Mouse (Mus musculus): Measurements from ENCODE around the gene Lrrc42. TPM values are rescaled to one million over a fixed set of nuclear protein-coding genes. Genes with fewer than 3 reads are reported as not detected.

The Lrrc42 gene
- polyA plus RNA-seq, 1 experiment: not detected

GRCm38 (mm10) chr4:107240196-107240595, 13.1 kb downstream of the Lrrc42 start:
- Histone ChIP-seq H3K27ac (ENCODE audit: insufficient read depth, low read depth, low read length) (no peak overlapping the region), H3K4me1 (ENCODE audit: control insufficient read depth, insufficient read depth, low read length) (no peaks in the 10 kb centered on the region), H3K4me3 (ENCODE audit: insufficient read depth, low read depth, low read length) (no peak overlapping the region)
- WGBS: 96% methylated on average over 6 of the region's 6 CpGs
- TF ChIP-seq POLR2A (IDR thresholded peaks at IDR 0.05; ENCODE audit: insufficient read depth, low read depth, low read length) (no peak), CTCF (IDR thresholded peaks at IDR 0.05; ENCODE audit: insufficient read depth, low read depth, low read length) (no peak)

- no peak overlapping the region for H3K4me3 ChIP-seq (ENCODE audit: insufficient read depth, low read depth, low read length)
- WGBS: 98% methylated on average over 2 of the region's 2 CpGs
- TF ChIP-seq CTCF (IDR thresholded peaks at IDR 0.05; ENCODE audit: insufficient read depth, low read depth, low read length) (no peak), POLR2A (IDR thresholded peaks at IDR 0.05; ENCODE audit: insufficient read depth, low read depth, low read length) (no peak)
- no peak overlapping the region for H3K27ac ChIP-seq (ENCODE audit: insufficient read depth, low read depth, low read length)
- no peaks in the 10 kb centered on the region for H3K4me1 ChIP-seq (ENCODE audit: control insufficient read depth, insufficient read depth, low read length)
Observed at GRCm38 (mm10) chr4:107238253-107238652, 15.1 kb downstream of the Lrrc42 start.

- 66% methylated on average over 3 of the region's 3 CpGs for WGBS
- no peak overlapping the region for H3K27ac ChIP-seq (ENCODE audit: insufficient read depth, low read depth, low read length)
- H3K4me3 ChIP-seq (ENCODE audit: insufficient read depth, low read depth, low read length): no peak overlapping the region
- TF ChIP-seq POLR2A (IDR thresholded peaks at IDR 0.05; ENCODE audit: insufficient read depth, low read depth, low read length): no peak
- no peak for TF ChIP-seq CTCF (IDR thresholded peaks at IDR 0.05; ENCODE audit: insufficient read depth, low read depth, low read length)
- H3K4me1 ChIP-seq (ENCODE audit: control insufficient read depth, insufficient read depth, low read length): no peaks in the 10 kb centered on the region
Observed at GRCm38 (mm10) chr4:107232219-107232618, 21.1 kb downstream of the Lrrc42 start.

- Histone ChIP-seq H3K4me3 (ENCODE audit: insufficient read depth, low read depth, low read length) (no peak overlapping the region), H3K27ac (ENCODE audit: insufficient read depth, low read depth, low read length) (no peak overlapping the region), H3K4me1 (ENCODE audit: control insufficient read depth, insufficient read depth, low read length) (0 out of 2 replicates have a peak, but pooled peaks cover 2% of the 10 kb centered on the region)
- 87% methylated on average over 2 of the region's 2 CpGs for WGBS
- no peak for TF ChIP-seq POLR2A (IDR thresholded peaks at IDR 0.05; ENCODE audit: insufficient read depth, low read depth, low read length)
- TF ChIP-seq CTCF (IDR thresholded peaks at IDR 0.05; ENCODE audit: insufficient read depth, low read depth, low read length): no peak
Observed at GRCm38 (mm10) chr4:107226313-107226712, 27.0 kb downstream of the Lrrc42 start.

DNA sequence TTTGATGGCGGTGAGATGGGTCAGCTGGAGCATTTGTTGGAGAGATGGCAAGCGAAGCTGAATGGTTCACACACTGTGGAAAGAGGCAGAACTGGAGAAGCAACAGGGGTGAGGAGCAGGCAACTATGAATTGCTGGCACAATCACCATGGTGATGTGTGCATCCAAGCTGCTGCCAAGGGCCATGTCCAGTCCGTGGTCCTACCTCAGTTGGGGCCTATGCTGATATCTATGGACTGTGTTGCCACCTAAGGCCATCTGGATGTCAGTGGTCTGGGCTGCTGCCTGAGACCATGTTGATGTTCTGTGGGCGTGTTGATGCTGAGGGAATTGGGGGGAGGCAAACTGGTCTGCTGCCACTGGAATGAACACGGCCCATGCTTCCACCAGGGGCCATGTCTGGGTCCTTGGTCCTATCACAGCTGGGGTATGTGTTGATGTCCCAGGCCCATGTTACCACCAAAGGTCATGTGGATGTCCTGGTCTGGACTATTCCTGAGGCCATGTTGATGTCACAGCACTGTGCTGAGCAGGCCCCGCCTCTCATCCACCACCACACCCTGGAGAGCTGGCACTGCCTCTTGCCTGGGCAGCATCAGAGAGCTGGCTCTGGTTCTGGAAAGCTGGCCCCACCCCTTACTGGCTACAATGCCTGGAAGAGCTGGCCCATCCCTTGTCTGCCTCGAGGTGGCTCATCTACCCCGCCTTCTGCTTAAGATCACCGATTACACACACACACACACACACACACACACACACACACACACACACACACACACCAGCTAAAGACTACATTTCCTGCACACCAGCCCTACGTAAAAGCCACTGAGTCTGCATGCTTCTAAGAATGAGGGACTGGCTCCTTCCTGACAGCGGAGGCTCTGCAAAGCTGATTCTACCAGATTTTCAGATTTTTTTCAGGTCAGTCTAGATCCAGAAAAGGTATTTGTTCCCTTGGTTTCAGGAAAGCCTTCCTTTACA, 29.8 kb downstream of the Lrrc42 start:
- H3K27ac ChIP-seq (ENCODE audit: insufficient read depth, low read depth, low read length): no peak overlapping the region
- H3K4me1 ChIP-seq (ENCODE audit: control insufficient read depth, insufficient read depth, low read length): 0 out of 2 replicates have a peak, but pooled peaks cover 2% of the 10 kb centered on the region
- WGBS: 65% methylated on average over 11 of the region's 11 CpGs
- TF ChIP-seq CTCF (IDR thresholded peaks at IDR 0.05; ENCODE audit: insufficient read depth, low read depth, low read length): no peak
- TF ChIP-seq POLR2A (IDR thresholded peaks at IDR 0.05; ENCODE audit: insufficient read depth, low read depth, low read length): no peak
- no peak overlapping the region for H3K4me3 ChIP-seq (ENCODE audit: insufficient read depth, low read depth, low read length)

DNA sequence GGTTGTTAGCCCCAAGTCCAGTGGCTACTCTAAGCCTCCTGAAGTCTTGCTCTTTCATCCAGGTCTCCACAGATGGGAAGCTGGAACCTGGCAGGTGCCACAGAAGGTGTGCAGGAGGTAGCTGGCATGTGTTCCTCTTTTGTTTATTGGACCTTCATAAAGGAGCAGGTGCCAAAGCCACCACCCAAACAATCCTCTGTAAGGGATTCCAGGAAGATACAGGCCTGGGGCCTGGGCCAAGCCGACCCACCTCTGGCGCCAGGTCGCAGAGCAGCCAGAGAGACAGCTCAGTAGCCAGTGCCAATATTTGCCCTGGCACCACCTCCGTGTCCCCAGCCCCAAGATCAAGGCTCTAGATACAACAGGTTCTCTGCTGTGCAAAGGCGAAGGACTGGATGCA, 31.8 kb downstream of the Lrrc42 start:
- 83% methylated on average over 5 of the region's 5 CpGs for WGBS
- TF ChIP-seq CTCF (IDR thresholded peaks at IDR 0.05; ENCODE audit: insufficient read depth, low read depth, low read length): no peak
- no peak for TF ChIP-seq POLR2A (IDR thresholded peaks at IDR 0.05; ENCODE audit: insufficient read depth, low read depth, low read length)
- H3K27ac ChIP-seq (ENCODE audit: insufficient read depth, low read depth, low read length): no peak overlapping the region
- H3K4me3 ChIP-seq (ENCODE audit: insufficient read depth, low read depth, low read length): no peak overlapping the region
- 0 out of 2 replicates have a peak, but pooled peaks cover 2% of the 10 kb centered on the region for H3K4me1 ChIP-seq (ENCODE audit: control insufficient read depth, insufficient read depth, low read length)

DNA sequence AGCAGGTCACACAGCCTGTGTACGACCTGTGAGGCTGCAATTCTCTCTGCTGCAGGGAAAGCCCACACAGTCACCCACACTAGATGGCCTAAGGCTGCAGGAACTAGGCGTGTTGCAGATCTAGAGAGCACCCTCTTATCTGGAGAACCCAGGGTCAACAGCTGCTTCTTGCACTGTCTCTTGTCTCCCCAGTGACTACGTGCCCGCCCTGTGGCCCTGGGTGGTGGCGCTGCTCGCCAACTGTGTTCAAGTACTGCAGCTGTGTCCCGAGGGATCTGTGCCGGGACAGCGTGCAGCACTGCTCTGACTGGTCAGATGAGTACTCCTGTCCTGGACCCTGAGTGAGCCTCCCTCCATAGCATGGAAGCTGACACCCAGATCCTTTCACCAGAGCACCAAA, 35.8 kb downstream of the Lrrc42 start:
- WGBS: 89% methylated on average over 9 of the region's 9 CpGs
- TF ChIP-seq POLR2A (IDR thresholded peaks at IDR 0.05; ENCODE audit: insufficient read depth, low read depth, low read length) (no peak), CTCF (IDR thresholded peaks at IDR 0.05; ENCODE audit: insufficient read depth, low read depth, low read length) (no peak)
- H3K4me1 ChIP-seq (ENCODE audit: control insufficient read depth, insufficient read depth, low read length): no peaks in the 10 kb centered on the region
- no peak overlapping the region for H3K4me3 ChIP-seq (ENCODE audit: insufficient read depth, low read depth, low read length)
- H3K27ac ChIP-seq (ENCODE audit: insufficient read depth, low read depth, low read length): no peak overlapping the region

DNA sequence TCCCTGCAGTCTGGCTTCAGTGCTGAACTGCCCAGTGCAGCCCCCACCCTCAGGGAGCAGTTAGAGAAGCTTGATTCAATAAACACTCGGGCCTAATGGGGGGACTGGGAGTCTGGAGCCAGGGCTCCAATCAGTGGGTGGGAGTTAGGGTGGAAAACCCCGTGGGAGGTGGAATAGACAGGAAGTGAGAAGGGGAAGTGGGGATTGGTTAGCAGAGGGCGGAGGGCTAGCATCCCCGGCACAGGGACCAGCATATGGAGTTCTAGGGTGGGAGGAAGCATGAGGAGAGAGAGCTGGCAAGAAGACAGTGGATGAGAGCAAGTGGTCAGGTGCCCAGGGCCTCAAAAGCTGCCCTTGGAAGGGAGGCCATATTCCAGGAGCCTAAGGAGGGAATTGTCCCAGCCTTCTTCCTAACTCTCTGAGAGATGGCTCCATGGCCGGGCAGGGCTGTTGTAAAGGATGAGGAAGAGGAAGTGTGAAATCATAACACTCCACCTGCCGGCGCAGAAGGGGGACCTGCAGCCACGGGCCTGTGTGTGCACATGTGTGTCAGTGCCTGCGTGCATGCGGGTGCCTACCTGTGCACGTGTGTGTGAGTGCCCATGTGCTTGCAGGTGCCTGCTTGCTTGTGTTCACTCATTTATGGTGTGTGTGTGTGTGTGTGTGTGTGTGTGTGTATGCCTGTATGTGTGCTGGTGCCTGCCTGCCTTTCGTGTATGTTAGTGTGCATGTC, 39.9 kb downstream of the Lrrc42 start:
- H3K27ac ChIP-seq (ENCODE audit: insufficient read depth, low read depth, low read length): no peak overlapping the region
- TF ChIP-seq CTCF (IDR thresholded peaks at IDR 0.05; ENCODE audit: insufficient read depth, low read depth, low read length): no peak
- no peak for TF ChIP-seq POLR2A (IDR thresholded peaks at IDR 0.05; ENCODE audit: insufficient read depth, low read depth, low read length)
- WGBS: 74% methylated on average over 12 of the region's 12 CpGs
- H3K4me1 ChIP-seq (ENCODE audit: control insufficient read depth, insufficient read depth, low read length): no peaks in the 10 kb centered on the region
- H3K4me3 ChIP-seq (ENCODE audit: insufficient read depth, low read depth, low read length): no peak overlapping the region

DNA sequence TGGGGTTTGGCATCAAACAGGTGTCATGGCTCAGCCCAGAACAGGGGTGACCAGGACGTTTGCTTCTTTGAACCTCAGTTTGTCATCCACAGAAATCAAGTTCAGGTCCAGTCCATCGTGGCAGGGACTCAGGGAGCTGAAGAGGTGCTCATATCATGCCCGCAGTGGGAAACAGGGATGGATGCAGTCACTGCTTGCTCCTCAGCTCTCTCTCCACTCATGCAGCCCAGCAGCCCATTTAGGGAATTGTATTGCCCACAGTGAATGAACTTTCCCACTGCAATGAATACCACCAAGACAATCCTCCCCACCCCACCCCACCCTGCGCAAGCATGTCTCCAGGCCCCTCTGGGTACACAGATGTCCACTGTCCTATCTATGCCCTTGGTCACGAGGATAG, 41.4 kb downstream of the Lrrc42 start:
- Histone ChIP-seq H3K4me1 (ENCODE audit: control insufficient read depth, insufficient read depth, low read length) (no peaks in the 10 kb centered on the region), H3K27ac (ENCODE audit: insufficient read depth, low read depth, low read length) (no peak overlapping the region), H3K4me3 (ENCODE audit: insufficient read depth, low read depth, low read length) (no peak overlapping the region)
- no peak for TF ChIP-seq CTCF (IDR thresholded peaks at IDR 0.05; ENCODE audit: insufficient read depth, low read depth, low read length)
- no peak for TF ChIP-seq POLR2A (IDR thresholded peaks at IDR 0.05; ENCODE audit: insufficient read depth, low read depth, low read length)
- 88% methylated on average over 5 of the region's 5 CpGs for WGBS
